Mouse (Mus musculus) G1E (cell line): ENCODE data around the gene Zbtb21.

Source experiments
- CTCF ChIP-seq: IDR thresholded peaks from 2 replicates; pipeline ENCODE4 v1.5.1; 2012; ENCODE audit warnings: low read depth, low read length, inconsistent platforms, mixed read lengths
- TAL1 ChIP-seq: conservative IDR thresholded peaks from 2 replicates; pipeline ENCODE4 v1.6.1; 2012; ENCODE audit warnings: low read depth, low read length, inconsistent platforms, mixed read lengths

DNA sequence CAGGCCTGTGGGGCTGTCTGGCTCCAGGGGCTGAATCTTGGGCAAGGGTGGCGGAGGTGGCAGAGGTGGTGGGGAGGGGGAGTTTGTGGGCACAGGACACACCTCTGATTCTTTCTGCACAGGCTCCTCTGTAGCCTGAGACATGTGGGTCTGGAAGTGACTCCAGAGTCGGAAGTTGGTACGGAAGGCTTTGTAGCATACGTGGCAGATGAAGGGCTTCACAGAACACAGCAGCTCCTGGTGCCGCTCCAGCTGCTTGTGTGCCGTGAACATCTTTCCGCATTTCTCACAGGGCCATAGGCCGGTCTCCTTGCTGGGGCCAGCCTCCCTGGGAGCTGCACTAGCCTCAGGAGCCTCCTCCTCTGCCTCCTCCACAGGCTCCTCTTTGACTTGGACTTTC, 12.4 kb downstream of the Zbtb21 start:
- TF ChIP-seq TAL1 (no peak), CTCF (no peak)
